Mouse (Mus musculus): ENCODE results near the gene Muc15. TPM values are rescaled to one million over a fixed set of nuclear protein-coding genes. Genes with fewer than 3 reads are reported as not detected.

Muc15 gene
- polyA plus RNA-seq, 1 experiment: not detected

GRCm38 (mm10) chr2:110737236-110737635 lies 16.1 kb downstream of the Muc15 start:
- no peaks in the 10 kb centered on the region for H3K27me3 ChIP-seq (ENCODE audit: control insufficient read depth, insufficient read depth, low read length, poor library complexity, severe bottlenecking)

DNA sequence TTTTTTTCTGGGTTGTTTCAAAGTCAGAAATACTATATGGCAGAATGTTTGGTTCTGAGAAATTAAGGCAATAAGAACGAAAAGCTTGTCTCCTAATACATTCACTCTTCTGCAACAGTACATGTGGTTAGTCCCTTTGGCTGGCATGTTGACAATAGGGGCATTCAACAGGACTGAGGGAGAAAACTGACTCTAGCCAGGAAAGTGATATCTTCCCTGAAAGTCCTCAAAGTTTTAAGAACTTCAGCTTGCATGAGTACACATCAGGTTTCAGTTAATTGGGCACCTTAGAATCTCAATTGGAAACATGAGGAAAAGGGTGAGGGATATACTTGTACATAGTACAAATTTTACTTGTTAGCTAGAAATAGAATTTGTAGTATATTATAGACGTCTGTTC lies 16.8 kb downstream of the Muc15 start:
- H3K27me3 ChIP-seq (ENCODE audit: control insufficient read depth, insufficient read depth, low read length, poor library complexity, severe bottlenecking): no peaks in the 10 kb centered on the region
- H3K9me3 ChIP-seq (replicated peaks; ENCODE audit: control insufficient read depth, insufficient read depth, low read length, poor library complexity, severe bottlenecking): no peaks in the 10 kb centered on the region
- no peak overlapping the region for H3K4me3 ChIP-seq (ENCODE audit: low read depth, low read length)
- no peak overlapping the region for H3K27ac ChIP-seq (ENCODE audit: insufficient read depth, low read length)
- no peak for TF ChIP-seq POLR2A (IDR thresholded peaks at IDR 0.05; ENCODE audit: insufficient read depth, low read length)
- no peak for TF ChIP-seq CTCF (IDR thresholded peaks at IDR 0.05; ENCODE audit: low read depth, low read length)
- no peak for TF ChIP-seq EP300 (IDR thresholded peaks at IDR 0.05; ENCODE audit: insufficient read depth, low read depth, low read length)
- H3K36me3 ChIP-seq (ENCODE audit: control insufficient read depth, insufficient read depth, low read length, poor library complexity, severe bottlenecking): no peaks in the 10 kb centered on the region
- no peak overlapping the region for H3K9ac ChIP-seq (ENCODE audit: low read depth, poor library complexity, severe bottlenecking)
- no peaks in the 10 kb centered on the region for H3K4me1 ChIP-seq (ENCODE audit: control insufficient read depth, insufficient read depth, low read length)

More at GRCm38 (mm10) chr2:110737236-110737635, 16.1 kb downstream of the Muc15 start:
- TF ChIP-seq CTCF (IDR thresholded peaks at IDR 0.05; ENCODE audit: low read depth, low read length) (no peak), POLR2A (IDR thresholded peaks at IDR 0.05; ENCODE audit: insufficient read depth, low read length) (no peak), EP300 (IDR thresholded peaks at IDR 0.05; ENCODE audit: insufficient read depth, low read depth, low read length) (no peak)
- Histone ChIP-seq H3K27ac (ENCODE audit: insufficient read depth, low read length) (no peak overlapping the region), H3K9me3 (replicated peaks; ENCODE audit: control insufficient read depth, insufficient read depth, low read length, poor library complexity, severe bottlenecking) (no peaks in the 10 kb centered on the region), H3K4me1 (ENCODE audit: control insufficient read depth, insufficient read depth, low read length) (no peaks in the 10 kb centered on the region), H3K9ac (ENCODE audit: low read depth, poor library complexity, severe bottlenecking) (no peak overlapping the region), H3K36me3 (ENCODE audit: control insufficient read depth, insufficient read depth, low read length, poor library complexity, severe bottlenecking) (no peaks in the 10 kb centered on the region), H3K4me3 (ENCODE audit: low read depth, low read length) (no peak overlapping the region)

DNA sequence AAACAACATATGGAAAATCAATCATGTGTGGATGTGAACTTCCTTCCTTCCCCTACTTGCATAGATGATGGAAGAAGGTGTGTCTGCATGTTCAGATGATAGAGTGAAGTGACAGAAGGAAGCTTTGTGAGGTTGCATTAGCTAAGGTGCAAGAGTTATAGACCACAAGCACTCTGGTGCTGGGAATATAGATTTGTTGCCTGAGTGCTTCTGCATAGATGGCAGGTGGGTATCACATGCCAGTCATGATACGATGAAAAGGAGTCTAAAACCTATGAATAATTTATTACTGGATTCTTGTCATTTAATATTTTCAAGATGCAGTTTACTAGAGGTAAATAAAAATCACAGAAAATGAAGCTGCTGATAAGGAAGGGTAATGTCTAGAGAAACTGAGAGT lies 18.6 kb downstream of the Muc15 start:
- Histone ChIP-seq H3K9ac (ENCODE audit: low read depth, poor library complexity, severe bottlenecking) (no peak overlapping the region), H3K36me3 (ENCODE audit: control insufficient read depth, insufficient read depth, low read length, poor library complexity, severe bottlenecking) (no peaks in the 10 kb centered on the region), H3K27me3 (ENCODE audit: control insufficient read depth, insufficient read depth, low read length, poor library complexity, severe bottlenecking) (no peaks in the 10 kb centered on the region), H3K9me3 (replicated peaks; ENCODE audit: control insufficient read depth, insufficient read depth, low read length, poor library complexity, severe bottlenecking) (no peaks in the 10 kb centered on the region), H3K4me3 (ENCODE audit: low read depth, low read length) (no peak overlapping the region), H3K27ac (ENCODE audit: insufficient read depth, low read length) (no peak overlapping the region), H3K4me1 (ENCODE audit: control insufficient read depth, insufficient read depth, low read length) (no peaks in the 10 kb centered on the region)
- TF ChIP-seq POLR2A (IDR thresholded peaks at IDR 0.05; ENCODE audit: insufficient read depth, low read length): no peak

- Histone ChIP-seq H3K27me3 (ENCODE audit: control insufficient read depth, insufficient read depth, low read length, poor library complexity, severe bottlenecking) (no peaks in the 10 kb centered on the region), H3K4me1 (ENCODE audit: control insufficient read depth, insufficient read depth, low read length) (no peaks in the 10 kb centered on the region), H3K36me3 (ENCODE audit: control insufficient read depth, insufficient read depth, low read length, poor library complexity, severe bottlenecking) (no peaks in the 10 kb centered on the region), H3K9ac (ENCODE audit: low read depth, poor library complexity, severe bottlenecking) (no peak overlapping the region), H3K9me3 (replicated peaks; ENCODE audit: control insufficient read depth, insufficient read depth, low read length, poor library complexity, severe bottlenecking) (no peaks in the 10 kb centered on the region), H3K27ac (ENCODE audit: insufficient read depth, low read length) (no peak overlapping the region), H3K4me3 (ENCODE audit: low read depth, low read length) (no peak overlapping the region)
- no peak for TF ChIP-seq POLR2A (IDR thresholded peaks at IDR 0.05; ENCODE audit: insufficient read depth, low read length)
- no peak for TF ChIP-seq CTCF (IDR thresholded peaks at IDR 0.05; ENCODE audit: low read depth, low read length)
- TF ChIP-seq EP300 (IDR thresholded peaks at IDR 0.05; ENCODE audit: insufficient read depth, low read depth, low read length): no peak
Observed at GRCm38 (mm10) chr2:110740493-110740892, 19.4 kb downstream of the Muc15 start.

GRCm38 (mm10) chr2:110757556-110757955 lies 36.4 kb downstream of the Muc15 start:
- TF ChIP-seq POLR2A (IDR thresholded peaks at IDR 0.05; ENCODE audit: insufficient read depth, low read length) (no peak), CTCF (IDR thresholded peaks at IDR 0.05; ENCODE audit: low read depth, low read length) (no peak), EP300 (IDR thresholded peaks at IDR 0.05; ENCODE audit: insufficient read depth, low read depth, low read length) (no peak)
- H3K27me3 ChIP-seq (ENCODE audit: control insufficient read depth, insufficient read depth, low read length, poor library complexity, severe bottlenecking): no peaks in the 10 kb centered on the region
- H3K9ac ChIP-seq (ENCODE audit: low read depth, poor library complexity, severe bottlenecking): no peak overlapping the region
- no peaks in the 10 kb centered on the region for H3K4me1 ChIP-seq (ENCODE audit: control insufficient read depth, insufficient read depth, low read length)
- no peaks in the 10 kb centered on the region for H3K36me3 ChIP-seq (ENCODE audit: control insufficient read depth, insufficient read depth, low read length, poor library complexity, severe bottlenecking)
- H3K4me3 ChIP-seq (ENCODE audit: low read depth, low read length): no peak overlapping the region
- H3K9me3 ChIP-seq (replicated peaks; ENCODE audit: control insufficient read depth, insufficient read depth, low read length, poor library complexity, severe bottlenecking): no peaks in the 10 kb centered on the region
- no peak overlapping the region for H3K27ac ChIP-seq (ENCODE audit: insufficient read depth, low read length)

DNA sequence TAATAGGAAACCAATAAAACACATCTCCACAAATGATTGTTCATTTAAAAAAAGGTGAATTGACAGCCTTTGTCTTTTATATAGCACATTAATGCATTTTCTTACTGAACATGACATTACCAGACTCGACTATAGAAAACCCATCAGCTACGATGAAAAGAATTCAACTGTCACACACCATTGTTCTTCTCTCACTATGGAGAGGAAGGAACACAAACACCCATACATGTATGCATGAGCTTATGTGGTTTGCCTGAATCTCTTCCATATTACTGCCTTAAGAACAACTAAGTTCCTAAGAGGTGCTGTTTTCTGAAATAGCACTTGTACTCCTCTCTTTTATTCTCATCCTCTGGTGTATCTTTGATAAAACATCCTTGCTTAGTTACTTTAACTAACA lies 38.3 kb downstream of the Muc15 start:
- H3K9me3 ChIP-seq (replicated peaks; ENCODE audit: control insufficient read depth, insufficient read depth, low read length, poor library complexity, severe bottlenecking): no peaks in the 10 kb centered on the region
- TF ChIP-seq CTCF (IDR thresholded peaks at IDR 0.05; ENCODE audit: low read depth, low read length): no peak

More for the DNA sequence above, 38.3 kb downstream of the Muc15 start:
- Histone ChIP-seq H3K27me3 (ENCODE audit: control insufficient read depth, insufficient read depth, low read length, poor library complexity, severe bottlenecking) (no peaks in the 10 kb centered on the region), H3K9ac (ENCODE audit: low read depth, poor library complexity, severe bottlenecking) (no peak overlapping the region), H3K36me3 (ENCODE audit: control insufficient read depth, insufficient read depth, low read length, poor library complexity, severe bottlenecking) (no peaks in the 10 kb centered on the region), H3K27ac (ENCODE audit: insufficient read depth, low read length) (no peak overlapping the region), H3K4me3 (ENCODE audit: low read depth, low read length) (no peak overlapping the region), H3K4me1 (ENCODE audit: control insufficient read depth, insufficient read depth, low read length) (no peaks in the 10 kb centered on the region)

All from ES-Bruce4 (cell line).